Mouse (Mus musculus) hindbrain, postnatal 0 days (tissue): ENCODE measurements around the gene Mmp14. TPM values are rescaled to one million over a fixed set of nuclear protein-coding genes. Genes with fewer than 3 reads are reported as not detected.

Source experiments
- ATAC-seq: fragments of 200-750 bp; cut with Nextera tagmentation; 2 replicates; pipeline ENCODE4 v1.8.0; 2017; ENCODE audit warnings: mild to moderate bottlenecking, moderate TSS enrichment, moderate library complexity
- DNase-seq: peaks from one replicate; pipeline ENCODE4 v3.0.0-alpha.2; 2015; ENCODE audit warnings: low spot score
- H3K27ac ChIP-seq: fragments of 300-500 bp; sonication (generic); 2 replicates; pipeline ENCODE4 v1.5.1; 2014; ENCODE audit warnings: mild to moderate bottlenecking
- H3K27me3 ChIP-seq: fragments of 300-500 bp; sonication (generic); 2 replicates; pipeline ENCODE4 v1.6.1; 2014; ENCODE audit warnings: low read length, mixed read lengths; ENCODE audit not compliant: insufficient read depth
- H3K36me3 ChIP-seq: fragments of 300-500 bp; sonication (generic); 2 replicates; pipeline ENCODE4 v1.6.1; 2014; ENCODE audit warnings: low read length, mixed read lengths; ENCODE audit not compliant: insufficient read depth
- H3K4me1 ChIP-seq: fragments of 300-500 bp; sonication (generic); 2 replicates; pipeline ENCODE4 v1.6.1; 2014; ENCODE audit warnings: antibody characterized with exemption, low read length, mixed read lengths; ENCODE audit not compliant: insufficient read depth
- H3K4me2 ChIP-seq: fragments of 300-500 bp; sonication (generic); 2 replicates; pipeline ENCODE4 v1.6.1; 2014; ENCODE audit warnings: low read depth, mild to moderate bottlenecking, low read length, moderate library complexity, mixed read lengths
- H3K4me3 ChIP-seq: fragments of 300-500 bp; sonication (generic); 2 replicates; pipeline ENCODE4 v1.5.1; 2014; ENCODE audit warnings: low read length
- H3K9ac ChIP-seq: fragments of 300-500 bp; sonication (generic); replicated peaks from 2 replicates; pipeline ENCODE4 v1.6.1; 2014; ENCODE audit warnings: mild to moderate bottlenecking, low read length, moderate library complexity, mixed read lengths
- H3K9me3 ChIP-seq: fragments of 300-500 bp; sonication (generic); 2 replicates; pipeline ENCODE4 v1.6.1; 2016; ENCODE audit warnings: low read length, mixed read lengths
- CTCF ChIP-seq: IDR thresholded peaks from 2 replicates; pipeline ENCODE4 v1.5.1; 2016; ENCODE audit warnings: antibody characterized with exemption, control low read depth, low read depth
- WGBS: fragments of 180-500 bp; shearing (Covaris S2); extraction: QIAGEN DNeasy Blood & Tissue Kit; methylation state at CpG from one replicate; pipeline ENCODE4 v1.1.7; 2014; 5-methylcytosine and 5-hydroxymethylcytosine counted together
- polyA plus RNA-seq: library from polyadenylated mRNA; unstranded; fragments of >200 nt; fragmentation: Nextera tagmentation; extraction: Ambion mirVana; gene quantifications from 2 replicates; pipeline ENCODE4 v1.2.1, GENCODE M21; 2015
- total RNA-seq: library from RNA; depleted of rRNA; stranded (reverse); fragments of >200 nt; gene quantifications from 2 replicates; pipeline ENCODE4 v1.2.3, GENCODE M21; 2014

Mmp14 gene
- total and polyA plus RNA-seq, 2 experiments from 2014 or later = 47.2 to 53.3 TPM

- Histone ChIP-seq H3K27ac (no peak overlapping the region), H3K4me1 (no peaks in the 10 kb centered on the region), H3K4me2 (no peak overlapping the region), H3K36me3 (no peaks in the 10 kb centered on the region), H3K9me3 (no peaks in the 10 kb centered on the region), H3K4me3 (no peak overlapping the region), H3K9ac (no peak overlapping the region), H3K27me3 (no peaks in the 10 kb centered on the region)
- ATAC-seq (no peak), DNase-seq (no peak)
- TF ChIP-seq CTCF = no peak
- WGBS = 85% methylated on average over 11 of the region's 11 CpGs
These were observed 23.5 kb downstream of the Mmp14 start for GRCm38 (mm10) chr14:54454669-54455528.

GRCm38 (mm10) chr14:54457907-54458569, 26.6 kb downstream of the Mmp14 start:
- ATAC-seq (no peak), DNase-seq (no peak)
- Histone ChIP-seq H3K27me3 (no peaks in the 10 kb centered on the region), H3K4me2 (no peak overlapping the region), H3K9ac (no peak overlapping the region), H3K4me1 (no peaks in the 10 kb centered on the region), H3K9me3 (no peaks in the 10 kb centered on the region), H3K27ac (no peak overlapping the region), H3K36me3 (no peaks in the 10 kb centered on the region), H3K4me3 (no peak overlapping the region)
- no peak for TF ChIP-seq CTCF
- WGBS = 89% methylated on average over 14 of the region's 14 CpGs

- Histone ChIP-seq H3K27ac (no peak overlapping the region), H3K4me1 (no peaks in the 10 kb centered on the region), H3K4me3 (no peak overlapping the region), H3K27me3 (no peaks in the 10 kb centered on the region), H3K36me3 (no peaks in the 10 kb centered on the region), H3K9me3 (no peaks in the 10 kb centered on the region), H3K4me2 (no peak overlapping the region), H3K9ac (no peak overlapping the region)
- ATAC-seq (no peak), DNase-seq (no peak)
- TF ChIP-seq CTCF = no peak
- WGBS = 81% methylated on average over 4 of the region's 4 CpGs
These were observed 30.7 kb downstream of the Mmp14 start for GRCm38 (mm10) chr14:54462146-54462545.

- WGBS = 15% methylated on average over 12 of the region's 12 CpGs
These were observed 31.9 kb downstream of the Mmp14 start for GRCm38 (mm10) chr14:54463108-54463958.

GRCm38 (mm10) chr14:54463959-54464292, 32.5 kb downstream of the Mmp14 start, which contains the start of gene Lrp10:
Gene Lrp10, plus strand, starts transcription at chr14:54464137.
- Histone ChIP-seq H3K9ac (peak within 1 kb of the TSS; percentile 75), H3K27ac (peak within 1 kb of the TSS; percentile 61), H3K27me3 (no peaks in the 10 kb centered on the region), H3K9me3 (no peaks in the 10 kb centered on the region), H3K4me1 (no peaks in the 10 kb centered on the region), H3K36me3 (peaks cover 6% of the 10 kb centered on the region), H3K4me3 (peak within 1 kb of the TSS; percentile 82), H3K4me2 (peak within 1 kb of the TSS; percentile 89)
- WGBS = under 1% methylated on average over 35 of the region's 35 CpGs
- DNase-seq = peak; percentile 89
- no peak for TF ChIP-seq CTCF
- ATAC-seq = peak; percentile 92

More at GRCm38 (mm10) chr14:54463108-54463958, 31.9 kb downstream of the Mmp14 start:
- no peaks in the 10 kb centered on the region for H3K9me3 ChIP-seq
- peak; percentile 22; the same call in 1 of the 2 replicates for ATAC-seq
- H3K4me2 ChIP-seq = peak overlapping the region; percentile 89
- no peak for TF ChIP-seq CTCF
- peak overlapping the region; percentile 82 for H3K4me3 ChIP-seq
- no peaks in the 10 kb centered on the region for H3K27me3 ChIP-seq
- peaks cover under 1% of the 10 kb centered on the region; the same call in 1 of the 2 replicates for H3K36me3 ChIP-seq
- peak overlapping the region; percentile 75 for H3K9ac ChIP-seq
- DNase-seq = peak; percentile 15
- H3K27ac ChIP-seq = no peak overlapping the region
- H3K4me1 ChIP-seq = no peaks in the 10 kb centered on the region

- Histone ChIP-seq H3K4me3 (peak overlapping the region; percentile 82), H3K9ac (peak overlapping the region; percentile 75), H3K4me2 (peak overlapping the region; percentile 89), H3K9me3 (no peaks in the 10 kb centered on the region), H3K27me3 (no peaks in the 10 kb centered on the region), H3K27ac (peak overlapping the region; percentile 61), H3K4me1 (no peaks in the 10 kb centered on the region), H3K36me3 (peaks cover 10% of the 10 kb centered on the region)
- TF ChIP-seq CTCF = peak; percentile 69
- under 1% methylated on average over 54 of the region's 57 CpGs for WGBS
- peak; percentile 76 for ATAC-seq
- peak; percentile 68 for DNase-seq
These were observed 33.0 kb downstream of the Mmp14 start for GRCm38 (mm10) chr14:54464293-54465005.
